Mouse (Mus musculus) forebrain, embryonic 14.5 days (tissue): ENCODE data around the gene Cnot4. TPM values are rescaled to one million over a fixed set of nuclear protein-coding genes. Genes with fewer than 3 reads are reported as not detected.

Experiments used
- ATAC-seq: fragments of 200-750 bp; cut with Nextera tagmentation; 2 replicates; pipeline ENCODE4 v1.8.0; 2017; ENCODE audit warnings: mild to moderate bottlenecking, moderate library complexity
- DNase-seq: peaks from one replicate; pipeline ENCODE4 v3.0.0-alpha.2; 2015; ENCODE audit warnings: low spot score
- H3K27ac ChIP-seq: fragments of 300-500 bp; sonication (generic); 2 replicates; pipeline ENCODE4 v1.5.1; 2014; ENCODE audit warnings: low read depth, mild to moderate bottlenecking, control low read depth, low read length, moderate library complexity
- H3K27me3 ChIP-seq: fragments of 300-500 bp; sonication (generic); replicated peaks from 2 replicates; pipeline ENCODE4 v1.6.1; 2014; ENCODE audit warnings: low read length, control low read depth, mixed read lengths; ENCODE audit not compliant: control insufficient read depth, insufficient read depth
- H3K36me3 ChIP-seq: fragments of 300-500 bp; sonication (generic); 2 replicates; pipeline ENCODE4 v1.6.1; 2014; ENCODE audit warnings: low read length, control low read depth; ENCODE audit not compliant: control insufficient read depth, insufficient read depth
- H3K4me1 ChIP-seq: fragments of 300-500 bp; sonication (generic); 2 replicates; pipeline ENCODE4 v1.6.1; 2014; ENCODE audit warnings: antibody characterized with exemption, low read length, control low read depth; ENCODE audit not compliant: control insufficient read depth, insufficient read depth
- H3K4me2 ChIP-seq: fragments of 300-500 bp; sonication (generic); 2 replicates; pipeline ENCODE4 v1.6.1; 2014; ENCODE audit warnings: mild to moderate bottlenecking, control low read depth, low read length
- H3K4me3 ChIP-seq: fragments of 300-500 bp; sonication (generic); 2 replicates; pipeline ENCODE4 v1.5.1; 2014; ENCODE audit warnings: low read depth, low read length, control low read depth
- H3K9ac ChIP-seq: fragments of 300-500 bp; sonication (generic); 2 replicates; pipeline ENCODE4 v1.6.1; 2014; ENCODE audit warnings: mild to moderate bottlenecking, low read length, control low read depth, moderate library complexity
- H3K9me3 ChIP-seq: fragments of 300-500 bp; sonication (generic); replicated peaks from 2 replicates; pipeline ENCODE4 v1.6.1; 2016; ENCODE audit warnings: low read length, control low read depth, mixed read lengths; ENCODE audit not compliant: control insufficient read depth
- WGBS: fragments of 180-500 bp; shearing (Covaris S2); extraction: QIAGEN DNeasy Blood & Tissue Kit; methylation state at CpG from one replicate; pipeline ENCODE4 v1.1.7; 2014; 5-methylcytosine and 5-hydroxymethylcytosine counted together
- polyA plus RNA-seq: library from polyadenylated mRNA; unstranded; fragments of >200 nt; fragmentation: Nextera tagmentation; extraction: Ambion mirVana; gene quantifications from 2 replicates; pipeline ENCODE4 v1.2.1, GENCODE M21; 2014

Gene Cnot4
- polyA plus RNA-seq, 1 experiment from 2014 or later: 33.3 TPM

GRCm38 (mm10) chr6:35147726-35148422, 14.3 kb upstream of the Cnot4 start:
- H3K4me1 ChIP-seq: no peaks in the 10 kb centered on the region
- H3K9me3 ChIP-seq: no peaks in the 10 kb centered on the region
- no peak overlapping the region for H3K4me3 ChIP-seq
- no peaks in the 10 kb centered on the region for H3K36me3 ChIP-seq
- DNase-seq: no peak
- no peaks in the 10 kb centered on the region for H3K27me3 ChIP-seq
- 73% methylated on average over 3 of the region's 3 CpGs for WGBS
- no peak overlapping the region for H3K27ac ChIP-seq
- no peak overlapping the region for H3K4me2 ChIP-seq
- ATAC-seq: no peak
- H3K9ac ChIP-seq: no peak overlapping the region

DNA sequence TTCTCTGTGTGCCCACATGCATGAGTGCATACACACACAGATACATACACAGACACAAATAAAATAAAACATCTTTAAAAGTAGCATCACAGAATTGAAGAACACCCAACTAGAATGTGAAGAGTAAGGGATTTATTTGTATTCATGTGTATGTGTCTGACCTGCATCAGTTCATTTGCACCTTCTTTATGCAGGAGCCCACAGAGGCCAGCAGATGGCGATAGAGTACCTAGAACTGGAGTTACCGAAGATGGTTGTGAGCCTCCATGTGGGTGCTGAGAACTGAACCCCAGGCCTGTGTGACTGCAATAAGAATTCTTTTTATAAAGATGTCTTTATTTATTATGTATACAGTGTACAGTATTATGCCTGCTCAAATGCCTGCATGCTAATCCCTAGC, 12.0 kb upstream of the Cnot4 start:
- H3K9ac ChIP-seq: no peak overlapping the region
- no peaks in the 10 kb centered on the region for H3K9me3 ChIP-seq
- no peak overlapping the region for H3K4me2 ChIP-seq
- 90% methylated on average over 2 of the region's 2 CpGs for WGBS
- DNase-seq (no peak), ATAC-seq (no peak)
- no peaks in the 10 kb centered on the region for H3K27me3 ChIP-seq
- H3K4me1 ChIP-seq: no peaks in the 10 kb centered on the region
- no peak overlapping the region for H3K27ac ChIP-seq
- no peak overlapping the region for H3K4me3 ChIP-seq
- no peaks in the 10 kb centered on the region for H3K36me3 ChIP-seq

- H3K9ac ChIP-seq: no peak overlapping the region
- H3K27ac ChIP-seq: no peak overlapping the region
- H3K4me1 ChIP-seq: no peaks in the 10 kb centered on the region
- H3K36me3 ChIP-seq: no peaks in the 10 kb centered on the region
- no peaks in the 10 kb centered on the region for H3K27me3 ChIP-seq
- no peak for ATAC-seq
- 94% methylated on average over 1 of the region's 1 CpGs for WGBS
- H3K4me2 ChIP-seq: no peak overlapping the region
- DNase-seq: no peak
- no peaks in the 10 kb centered on the region for H3K9me3 ChIP-seq
- no peak overlapping the region for H3K4me3 ChIP-seq
These were observed 6.8 kb upstream of the Cnot4 start for GRCm38 (mm10) chr6:35140351-35140750.

- Histone ChIP-seq H3K4me1 (peaks cover 12% of the 10 kb centered on the region), H3K27me3 (no peaks in the 10 kb centered on the region), H3K4me3 (no peak overlapping the region), H3K9ac (no peak overlapping the region), H3K27ac (no peak overlapping the region), H3K9me3 (no peaks in the 10 kb centered on the region), H3K36me3 (no peaks in the 10 kb centered on the region), H3K4me2 (peak overlapping the region; percentile 82; the same call in 1 of the 2 replicates)
- no peak for DNase-seq
- no peak for ATAC-seq
- WGBS: 46% methylated on average over 2 of the region's 2 CpGs
These were observed 1.3 kb upstream of the Cnot4 start for GRCm38 (mm10) chr6:35134844-35135243.

DNA sequence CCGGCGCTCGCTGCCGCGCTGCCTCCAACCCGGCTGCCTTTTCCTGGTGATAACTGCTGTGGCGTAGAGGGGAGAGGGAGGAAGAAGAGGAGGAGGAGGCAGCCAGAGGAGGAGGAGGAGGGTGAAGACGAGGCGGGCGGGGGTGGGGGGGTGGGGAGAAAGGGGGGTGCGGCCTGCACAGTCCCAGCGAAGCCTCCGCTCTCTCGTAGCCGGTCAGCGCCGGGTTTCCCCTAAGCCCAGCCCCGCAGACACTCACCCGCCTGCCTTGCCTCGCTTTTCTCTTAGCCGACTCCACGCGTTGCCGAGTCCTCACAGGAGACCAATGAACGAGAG, 312 bp downstream of the Cnot4 start:
- DNase-seq: no peak
- Histone ChIP-seq H3K36me3 (no peaks in the 10 kb centered on the region), H3K27me3 (no peaks in the 10 kb centered on the region), H3K9me3 (no peaks in the 10 kb centered on the region), H3K27ac (peak overlapping the region; percentile 89), H3K4me1 (peaks cover 12% of the 10 kb centered on the region), H3K4me3 (peak overlapping the region; percentile 78), H3K4me2 (peak overlapping the region; percentile 69), H3K9ac (peak overlapping the region; percentile 91)
- peak; percentile 90 for ATAC-seq
- WGBS: under 1% methylated on average over 23 of the region's 25 CpGs

DNA sequence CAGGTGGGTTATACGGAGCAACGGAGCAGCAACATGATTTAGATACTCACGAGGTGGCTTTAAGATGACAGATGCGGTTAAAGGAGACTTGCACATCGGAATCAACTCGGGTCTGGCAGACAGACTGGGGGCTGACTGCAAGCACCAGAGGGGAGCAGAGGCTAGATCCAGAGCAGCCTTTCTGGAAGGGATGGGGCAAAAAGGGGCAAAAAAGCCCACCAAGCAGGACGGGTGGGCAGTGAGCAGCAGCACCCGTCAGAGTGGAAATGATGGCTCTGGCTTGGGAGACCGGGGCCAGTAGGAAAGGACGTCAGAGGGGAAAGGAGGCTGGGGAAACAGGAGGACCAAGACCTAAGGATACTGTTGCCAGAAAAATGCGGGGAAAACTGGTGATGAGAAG, 718 bp downstream of the Cnot4 start:
- no peaks in the 10 kb centered on the region for H3K36me3 ChIP-seq
- peak; percentile 1; the same call in 1 of the 2 replicates for ATAC-seq
- peak overlapping the region; percentile 91 for H3K9ac ChIP-seq
- H3K27ac ChIP-seq: peak overlapping the region; percentile 89
- peaks cover 12% of the 10 kb centered on the region for H3K4me1 ChIP-seq
- peak overlapping the region; percentile 78 for H3K4me3 ChIP-seq
- peak; percentile 19 for DNase-seq
- no peaks in the 10 kb centered on the region for H3K27me3 ChIP-seq
- no peaks in the 10 kb centered on the region for H3K9me3 ChIP-seq
- peak overlapping the region; percentile 69 for H3K4me2 ChIP-seq
- WGBS: under 1% methylated on average over 11 of the region's 11 CpGs

DNA sequence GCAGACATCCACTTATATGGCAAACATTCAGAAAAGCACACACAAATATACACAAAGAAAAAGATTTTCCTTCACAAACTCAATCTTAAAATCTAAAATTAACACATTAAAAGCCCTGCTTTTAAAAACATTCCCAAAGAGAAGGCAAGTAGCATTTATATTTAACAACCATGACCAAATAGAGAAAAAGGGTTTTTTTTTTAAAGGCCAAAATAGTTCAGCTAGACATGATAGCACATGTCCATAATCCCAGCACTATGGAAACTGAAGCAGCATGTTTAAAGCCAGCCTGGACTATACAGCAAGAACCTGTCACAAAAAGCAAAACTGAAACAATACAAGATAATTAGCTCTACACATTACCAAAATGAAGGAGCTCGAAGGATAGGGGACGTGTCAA, 11.0 kb downstream of the Cnot4 start:
- Histone ChIP-seq H3K9me3 (no peaks in the 10 kb centered on the region), H3K36me3 (no peaks in the 10 kb centered on the region), H3K4me2 (no peak overlapping the region), H3K4me3 (no peak overlapping the region), H3K9ac (no peak overlapping the region), H3K4me1 (no peaks in the 10 kb centered on the region), H3K27me3 (no peaks in the 10 kb centered on the region), H3K27ac (no peak overlapping the region)
- 83% methylated on average over 2 of the region's 2 CpGs for WGBS
- ATAC-seq: no peak
- no peak for DNase-seq

DNA sequence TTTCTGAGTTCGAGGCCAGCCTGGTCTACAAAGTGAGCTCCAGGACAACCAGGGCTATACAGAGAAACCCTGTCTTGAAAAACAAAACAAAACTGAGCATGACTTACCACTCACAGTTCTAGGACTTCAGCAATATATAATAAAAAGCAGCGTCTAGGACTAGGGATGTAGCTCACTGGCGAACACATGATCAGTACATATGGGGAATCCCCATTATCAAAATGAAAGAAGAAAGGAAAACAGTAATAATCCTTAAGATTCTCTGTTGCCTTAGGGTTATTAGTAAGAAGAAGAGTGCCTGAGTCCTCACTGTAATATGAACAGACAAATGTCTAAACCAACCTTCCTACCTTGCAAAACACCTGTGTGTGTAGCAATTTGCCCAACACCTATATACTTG, 11.6 kb downstream of the Cnot4 start:
- H3K27ac ChIP-seq: no peak overlapping the region
- 94% methylated on average over 3 of the region's 3 CpGs for WGBS
- no peaks in the 10 kb centered on the region for H3K36me3 ChIP-seq
- ATAC-seq (no peak), DNase-seq (no peak)
- H3K9ac ChIP-seq: no peak overlapping the region
- H3K4me1 ChIP-seq: no peaks in the 10 kb centered on the region
- no peaks in the 10 kb centered on the region for H3K9me3 ChIP-seq
- H3K4me2 ChIP-seq: no peak overlapping the region
- no peak overlapping the region for H3K4me3 ChIP-seq
- H3K27me3 ChIP-seq: no peaks in the 10 kb centered on the region

DNA sequence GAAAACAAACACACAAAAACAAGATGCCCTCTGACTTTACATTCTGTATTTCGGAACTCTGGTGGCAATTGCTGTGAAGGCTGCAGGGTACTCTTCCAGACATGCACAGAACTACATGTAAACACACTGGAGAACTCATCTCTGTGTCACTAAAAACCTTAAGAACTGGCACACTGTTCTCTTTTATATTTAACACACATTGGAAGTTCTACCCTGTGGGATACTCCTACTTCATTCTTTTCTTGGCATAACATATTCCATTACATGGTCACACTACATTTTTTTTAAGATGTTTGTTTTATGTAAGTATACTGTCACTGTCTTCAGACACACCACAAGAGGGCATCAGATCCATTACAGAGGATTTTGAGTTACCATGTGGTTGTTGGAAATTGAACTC, 31.1 kb downstream of the Cnot4 start:
- H3K4me2 ChIP-seq: no peak overlapping the region
- H3K9me3 ChIP-seq: no peaks in the 10 kb centered on the region
- H3K4me1 ChIP-seq: no peaks in the 10 kb centered on the region
- no peak overlapping the region for H3K4me3 ChIP-seq
- H3K27ac ChIP-seq: no peak overlapping the region
- DNase-seq (no peak), ATAC-seq (no peak)
- no peaks in the 10 kb centered on the region for H3K36me3 ChIP-seq
- H3K27me3 ChIP-seq: no peaks in the 10 kb centered on the region
- no peak overlapping the region for H3K9ac ChIP-seq
- WGBS: 91% methylated on average over 1 of the region's 1 CpGs
